Mouse (Mus musculus) adrenal gland, postnatal 36 days (tissue): ENCODE data around the gene Gpr34. TPM values are rescaled to one million over a fixed set of nuclear protein-coding genes. Genes with fewer than 3 reads are reported as not detected.
A peak's percentile ranks its signal among the peaks of the same experiment; 100 is the strongest.

Experiments used
- DNase-seq, 2 experiments: peaks; one replicate each; pipeline ENCODE4 v3.0.0; 2021; ENCODE audit warnings: mixed read lengths in 1 of 2
- long read RNA-seq, 2 experiments: library from polyadenylated mRNA; stranded (forward); transcript quantifications; one replicate each; pipeline ENCODE4 v2.0.0; 2021; ENCODE audit warnings: borderline sequencing depth in 2 of 2
- total RNA-seq, 2 experiments: library from RNA; stranded (reverse); gene quantifications; 2 replicates each; pipeline ENCODE4 v1.2.3; 2021

The Gpr34 gene
- 1 to 10 TPM in 1 of 2 experiments, under 1 TPM in 1; 0.73 to 1.3 TPM for total RNA-seq
- long read RNA-seq, experiment 1, partial matches to known transcripts: 1 of 1 reads
- long read RNA-seq, experiment 1, other reads (novel, unspliced or antisense): 0 of 1 reads
- long read RNA-seq, experiment 2: 0 reads

DNA sequence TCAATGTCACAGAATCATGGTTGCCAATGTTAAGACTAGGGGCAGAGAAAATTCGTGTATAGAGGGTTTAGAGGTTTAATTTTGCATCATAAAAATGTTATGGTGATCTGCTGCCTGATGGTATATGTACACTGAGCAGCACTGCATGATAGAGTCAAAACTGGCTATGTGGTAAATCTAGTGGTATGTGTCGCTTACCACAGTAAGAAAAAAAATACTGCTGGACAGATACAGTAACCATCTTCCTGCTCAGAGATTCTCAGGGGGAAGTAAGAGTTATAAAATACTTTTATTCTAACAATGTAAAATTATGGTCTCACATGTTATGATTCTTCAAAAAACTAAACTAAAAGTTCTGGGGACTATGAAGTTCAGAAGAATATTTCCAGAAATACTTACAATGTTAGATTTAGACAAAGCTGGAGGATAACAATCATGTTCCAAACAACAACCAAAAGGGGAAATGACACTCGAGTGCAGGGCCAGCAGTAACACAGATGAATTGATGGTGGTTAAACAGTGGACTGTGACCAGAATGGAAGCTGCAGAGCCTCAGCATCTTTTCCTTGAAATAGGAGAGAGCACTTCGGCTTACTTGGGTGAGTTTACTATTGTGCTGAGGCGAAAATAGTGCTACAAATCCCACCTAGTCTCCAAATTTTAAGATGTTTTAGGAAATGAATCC, at the start of gene Gpr34:
Gene Gpr34, plus strand, starts transcription at position 491 of the 685 bp plus-strand sequence.
- no peak for DNase-seq

DNA sequence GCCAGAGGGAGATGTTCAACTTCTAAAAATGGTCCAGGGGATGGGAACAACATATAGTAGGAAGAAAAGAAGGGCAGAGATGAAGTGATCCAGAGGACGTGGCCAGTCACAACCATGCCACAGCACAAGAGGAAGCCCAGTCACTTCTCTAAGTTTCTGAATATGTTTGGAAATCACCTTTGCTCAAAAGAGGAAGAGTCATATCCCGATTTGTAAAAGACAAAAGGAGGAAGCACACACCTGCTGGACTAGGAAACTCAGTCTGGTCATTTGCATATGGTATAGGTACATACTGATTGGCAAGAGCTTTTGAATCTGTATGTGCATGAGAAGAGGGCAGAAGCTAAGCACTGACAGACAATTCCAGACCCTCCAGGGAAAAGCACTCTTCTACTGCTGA, 32.5 kb upstream of the Gpr34 start:
- DNase-seq: no peak

DNA sequence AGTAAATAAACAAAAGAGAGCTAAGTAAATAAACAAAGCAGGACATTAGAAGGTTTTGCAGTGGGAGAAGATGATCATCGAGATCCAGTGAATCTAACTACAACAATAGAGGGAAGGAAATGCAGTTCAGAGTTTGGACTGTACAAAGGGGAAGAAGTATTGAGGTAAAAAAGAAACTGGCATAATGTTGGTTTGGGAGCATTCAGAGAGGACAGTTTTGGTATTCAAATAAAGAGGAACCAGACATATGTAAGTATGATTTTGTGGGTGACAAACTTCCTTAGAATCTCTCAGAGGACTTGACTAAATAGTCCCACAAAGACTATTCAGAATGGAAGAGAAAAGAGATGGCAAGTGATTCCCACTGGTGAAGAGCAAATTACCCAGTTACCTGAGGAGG, 31.9 kb upstream of the Gpr34 start:
- no peak for DNase-seq

DNA sequence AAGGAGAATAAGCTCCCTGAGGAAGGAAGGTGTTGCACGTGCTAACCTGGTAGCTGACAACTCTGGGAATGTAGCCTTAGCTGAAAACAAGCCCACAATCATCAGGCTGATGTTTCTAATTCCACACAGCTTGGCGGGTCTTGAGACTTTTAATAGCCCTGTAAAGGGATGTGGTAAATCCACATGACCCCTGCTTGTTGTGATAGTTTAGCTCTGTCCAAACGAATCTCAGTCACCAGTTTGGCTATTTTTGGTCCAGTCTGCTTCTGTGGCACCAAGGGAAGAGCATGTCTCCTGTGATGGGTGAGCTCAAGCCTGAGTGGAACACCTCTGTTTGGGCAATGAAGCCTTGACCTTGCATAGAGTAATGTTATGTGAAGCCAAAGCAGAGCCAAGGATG, 25.1 kb upstream of the Gpr34 start:
- no peak for DNase-seq

DNA sequence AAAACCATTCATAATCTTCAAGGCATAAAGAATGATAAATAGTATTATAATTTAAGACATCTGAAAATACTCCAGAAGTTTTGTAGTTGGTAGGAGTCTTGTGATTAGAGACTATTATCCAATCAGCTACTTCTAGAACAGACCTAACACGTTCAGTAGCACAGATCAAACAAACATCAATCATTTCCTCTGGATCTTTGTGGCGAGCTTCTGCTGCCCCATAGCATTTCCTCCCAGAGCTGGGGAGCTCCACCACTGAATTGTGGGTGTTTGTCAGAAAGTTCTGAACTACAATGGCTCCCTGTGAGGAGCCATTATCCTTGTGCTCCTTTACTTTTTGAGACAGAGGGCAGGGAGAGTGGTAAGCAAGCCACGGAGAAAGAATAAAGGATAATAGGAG, 24.1 kb upstream of the Gpr34 start:
- no peak for DNase-seq

DNA sequence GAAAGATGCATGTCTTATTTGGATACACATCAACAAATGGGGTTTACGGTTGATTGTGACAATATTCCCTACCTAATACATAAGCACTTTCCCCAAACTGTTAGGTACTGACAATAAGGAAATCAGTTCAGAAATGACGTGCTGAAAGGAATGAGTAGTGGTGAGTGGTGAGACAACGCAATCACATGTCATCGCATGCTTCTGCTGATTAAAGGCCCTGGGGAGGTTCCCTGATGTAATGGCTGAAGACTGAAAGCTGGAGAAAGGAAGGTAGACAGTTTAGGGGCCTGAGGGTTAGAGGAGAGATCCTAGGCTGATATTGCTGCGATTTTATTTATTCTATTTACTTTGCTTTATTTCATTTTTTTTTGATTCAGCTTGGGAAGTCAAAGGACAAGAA, 20.8 kb upstream of the Gpr34 start:
- no peak for DNase-seq

DNA sequence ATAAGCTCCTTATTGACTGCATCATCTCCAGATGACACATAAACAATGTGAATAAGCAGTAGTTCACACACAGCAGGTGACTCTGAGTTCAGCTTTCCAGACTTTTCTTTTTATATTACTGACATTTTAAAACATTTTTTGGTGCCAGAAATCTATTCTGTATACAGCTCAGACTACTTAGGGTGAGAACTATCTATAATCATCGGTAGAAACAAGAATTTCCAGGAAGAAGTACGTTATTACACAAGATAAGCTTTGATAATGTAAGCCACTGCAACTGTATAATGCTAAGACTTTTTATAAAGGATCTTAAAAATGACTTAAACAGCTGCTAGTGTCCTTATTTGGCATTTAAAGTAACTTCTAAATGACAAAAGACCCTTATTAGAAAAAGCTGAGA, 19.8 kb upstream of the Gpr34 start:
- no peak for DNase-seq

DNA sequence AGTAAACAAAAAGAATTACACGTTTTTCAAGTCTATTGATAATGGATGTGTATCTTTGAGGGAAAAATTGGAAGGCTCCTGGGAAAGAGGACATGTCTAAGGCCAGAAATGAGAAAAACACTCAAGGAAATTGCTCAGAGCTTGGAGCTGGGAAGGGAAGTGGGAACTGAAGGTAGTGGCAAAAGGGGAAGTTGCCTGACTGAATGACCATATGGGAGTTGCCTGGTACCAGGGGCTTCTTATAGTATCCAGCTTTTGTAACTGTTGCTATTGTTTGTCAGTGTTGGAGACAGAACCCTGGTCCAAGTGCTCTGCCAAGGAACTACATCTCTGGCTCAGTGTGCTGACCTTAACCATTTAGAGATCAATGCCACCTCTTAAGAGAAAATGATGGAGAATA, 15.2 kb upstream of the Gpr34 start:
- DNase-seq: no peak

DNA sequence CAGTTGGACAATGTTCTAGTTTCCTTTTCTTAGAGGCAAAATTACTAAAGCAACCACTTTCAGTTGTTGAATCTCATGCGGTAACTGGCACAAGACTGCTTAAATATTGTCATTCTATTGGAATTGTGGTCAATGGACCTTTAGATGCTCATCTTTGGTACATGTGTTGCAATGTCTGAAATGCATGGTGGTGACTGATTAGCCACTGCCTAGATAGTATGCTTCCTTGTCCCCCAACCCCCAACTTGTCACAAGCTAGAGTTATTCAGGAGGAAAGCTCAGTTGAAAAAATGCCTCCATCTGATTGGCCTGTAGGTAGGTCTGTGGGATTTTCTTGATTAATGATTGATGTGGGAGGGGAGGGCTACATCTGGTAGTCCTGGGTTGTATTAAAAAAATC, 14.6 kb upstream of the Gpr34 start:
- DNase-seq: no peak

DNA sequence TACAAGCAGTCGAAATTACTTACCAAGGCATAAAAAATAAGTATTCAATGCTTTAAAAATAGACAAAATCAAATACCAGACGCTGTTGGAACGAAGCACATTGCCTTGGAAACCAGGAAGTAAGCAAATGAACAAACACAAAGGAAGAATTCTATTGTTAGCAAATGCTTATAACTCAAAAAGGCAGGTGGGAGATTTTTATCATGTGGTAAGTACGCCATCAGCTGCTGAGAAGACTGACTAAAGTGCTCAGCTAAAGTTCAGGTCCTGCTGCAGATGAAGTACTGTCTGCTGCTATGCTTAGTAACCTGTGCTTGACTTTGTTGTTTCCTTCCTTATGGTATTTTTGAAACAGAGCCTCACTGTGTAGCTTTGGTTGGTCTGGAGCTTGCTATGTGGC, 13.4 kb upstream of the Gpr34 start:
- DNase-seq: no peak

DNA sequence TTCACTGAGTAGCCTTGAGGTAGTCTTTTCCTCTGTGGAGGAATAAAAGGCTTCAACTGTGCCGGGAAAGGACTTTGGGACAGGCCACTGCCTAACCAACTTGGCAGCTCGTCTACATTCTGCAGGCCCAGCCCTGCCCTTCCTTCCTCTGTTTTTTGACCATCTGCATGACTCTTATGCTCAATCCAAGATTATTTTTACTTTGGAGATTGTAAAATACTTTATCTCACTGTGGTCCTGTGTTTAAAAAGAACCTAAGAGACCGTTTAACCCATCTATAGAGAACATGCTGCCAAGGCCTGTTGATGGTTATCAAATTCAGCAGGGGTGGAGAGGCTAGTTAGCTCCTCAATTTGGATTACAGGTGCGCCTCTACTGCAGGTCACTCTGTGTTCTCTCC, 10.4 kb upstream of the Gpr34 start:
- no peak for DNase-seq

DNA sequence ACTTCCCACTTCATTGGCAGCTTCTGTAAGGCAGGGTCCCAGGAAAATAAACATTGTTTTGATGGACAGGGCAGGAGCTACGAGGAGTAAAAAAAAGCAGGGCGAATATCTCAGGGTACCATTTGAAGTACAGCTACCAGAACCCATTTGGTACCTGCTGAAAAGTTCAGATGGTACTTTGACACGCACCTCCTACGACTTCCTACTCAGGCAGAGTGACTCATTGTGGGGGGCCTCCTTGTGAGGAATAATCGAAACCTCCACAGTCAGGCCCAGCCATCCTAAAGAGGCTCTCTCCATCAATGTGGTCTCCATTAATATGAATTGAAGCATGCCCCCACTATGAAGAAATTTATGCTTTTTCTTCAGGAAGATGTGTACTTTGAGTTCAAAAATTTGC, 9.2 kb upstream of the Gpr34 start:
- no peak for DNase-seq

DNA sequence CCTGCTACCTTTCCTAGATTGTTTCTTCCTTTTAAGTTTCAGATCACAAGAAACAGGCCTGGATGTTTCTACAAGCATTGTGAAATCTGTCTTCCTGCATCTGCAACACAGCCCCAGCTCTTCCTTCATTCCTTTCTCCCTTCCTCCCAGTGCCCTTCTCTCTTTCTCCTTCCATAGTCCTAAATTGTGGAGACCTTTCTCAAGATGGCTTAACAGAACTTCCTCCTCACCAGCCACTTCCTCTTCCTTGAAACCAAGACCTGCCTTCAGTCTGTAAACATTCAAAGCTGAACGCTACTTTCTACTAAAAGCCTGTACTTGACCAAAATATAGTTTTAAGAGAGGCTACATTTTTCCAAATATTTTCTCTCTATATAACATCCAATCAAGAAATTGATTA, 4.5 kb downstream of the Gpr34 start:
- DNase-seq: no peak

DNA sequence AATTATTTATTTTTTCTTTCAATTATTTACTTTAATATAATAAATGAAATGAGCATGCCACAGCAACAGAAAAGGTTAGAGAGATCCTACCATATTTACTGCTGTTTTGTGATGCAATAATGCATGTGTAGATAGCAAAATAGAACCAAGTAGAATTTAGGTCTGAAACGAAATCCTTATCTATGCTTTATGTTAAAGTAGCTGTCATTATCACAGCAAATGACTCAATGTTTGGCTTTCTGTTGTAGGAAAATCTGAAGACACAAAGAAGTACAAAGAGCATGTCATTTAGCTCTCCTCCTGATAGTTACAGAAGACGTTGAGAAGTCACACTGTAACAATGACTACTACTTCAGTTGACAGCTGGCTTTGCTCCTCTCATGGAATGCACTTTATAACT, 7.0 kb downstream of the Gpr34 start:
- DNase-seq: no peak

DNA sequence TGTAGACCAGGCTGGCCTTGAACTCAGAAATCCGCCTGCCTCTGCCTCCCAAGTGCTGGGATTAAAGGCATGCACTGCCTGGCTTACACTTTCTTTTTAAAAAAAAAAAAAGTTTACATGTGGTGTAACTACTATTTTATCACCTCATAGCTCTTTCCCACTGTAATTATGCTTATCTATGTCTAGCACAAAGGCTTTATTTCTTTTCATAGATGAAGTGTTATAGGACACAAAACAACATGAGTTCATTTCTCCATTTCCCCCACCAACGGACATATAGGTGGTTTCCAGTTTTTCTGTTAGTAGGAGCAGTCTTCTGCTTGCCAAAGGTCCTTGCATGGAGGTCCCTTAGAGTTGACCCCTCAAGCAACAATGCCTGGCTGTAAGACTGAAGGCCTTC, 20.0 kb downstream of the Gpr34 start:
- no peak for DNase-seq

DNA sequence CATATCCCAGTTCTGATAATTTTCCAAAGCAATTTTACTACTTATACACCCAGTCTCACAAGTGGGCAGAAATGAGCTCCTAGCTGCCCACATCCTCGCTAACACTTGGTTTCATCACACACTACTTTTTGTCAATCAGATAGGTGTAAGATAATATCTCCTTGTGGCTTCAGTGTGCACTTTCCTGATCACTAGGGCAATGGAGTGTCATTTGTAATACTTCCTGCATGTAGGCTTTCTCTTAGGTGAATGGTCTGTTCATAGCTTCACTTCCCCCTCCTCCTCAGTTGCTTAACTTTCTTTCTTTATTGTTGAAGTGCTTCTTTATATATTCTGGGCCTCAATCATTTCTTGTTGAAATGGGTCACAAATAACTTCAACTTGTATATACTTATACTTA, 20.4 kb downstream of the Gpr34 start:
- DNase-seq: no peak

DNA sequence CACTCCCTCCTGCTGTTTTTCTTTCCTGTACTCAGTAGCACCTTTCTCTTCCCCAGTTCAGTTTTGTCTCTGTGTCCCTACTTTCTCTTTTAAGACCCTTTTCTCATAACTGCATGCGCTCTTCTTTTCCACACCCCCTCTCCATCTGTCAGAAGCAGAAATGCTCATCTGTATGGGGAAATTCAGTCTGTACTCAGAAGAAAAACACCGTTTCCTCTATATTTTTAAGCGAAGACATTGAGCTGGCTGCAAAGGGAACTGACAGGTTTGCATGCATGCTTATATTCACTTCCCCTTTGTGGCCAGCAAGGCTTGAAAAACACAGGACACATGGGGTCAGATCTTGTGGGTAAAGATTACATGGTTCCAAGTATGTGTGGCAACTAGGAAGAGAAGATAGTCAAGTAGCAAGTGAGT, 23.1 kb downstream of the Gpr34 start:
- DNase-seq: no peak

DNA sequence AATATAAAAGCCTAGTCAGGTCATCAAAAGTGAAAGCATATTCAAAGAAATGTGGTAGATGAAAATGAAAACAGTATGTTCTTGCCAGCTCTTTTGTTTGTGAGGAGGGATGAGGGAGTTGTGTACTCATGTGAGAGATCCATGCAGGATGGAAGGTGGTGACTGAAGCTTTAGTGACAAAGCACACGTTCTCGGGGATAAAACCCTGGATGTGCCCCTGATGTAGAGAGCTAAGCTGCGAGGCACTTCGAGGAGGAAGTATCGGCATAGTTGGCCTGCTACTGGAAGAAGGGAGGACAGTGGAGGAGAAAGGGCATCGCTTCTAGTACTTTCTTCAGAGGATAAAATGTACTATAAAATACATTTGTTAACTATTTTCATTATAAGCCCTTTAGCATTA, 24.0 kb downstream of the Gpr34 start:
- no peak for DNase-seq

DNA sequence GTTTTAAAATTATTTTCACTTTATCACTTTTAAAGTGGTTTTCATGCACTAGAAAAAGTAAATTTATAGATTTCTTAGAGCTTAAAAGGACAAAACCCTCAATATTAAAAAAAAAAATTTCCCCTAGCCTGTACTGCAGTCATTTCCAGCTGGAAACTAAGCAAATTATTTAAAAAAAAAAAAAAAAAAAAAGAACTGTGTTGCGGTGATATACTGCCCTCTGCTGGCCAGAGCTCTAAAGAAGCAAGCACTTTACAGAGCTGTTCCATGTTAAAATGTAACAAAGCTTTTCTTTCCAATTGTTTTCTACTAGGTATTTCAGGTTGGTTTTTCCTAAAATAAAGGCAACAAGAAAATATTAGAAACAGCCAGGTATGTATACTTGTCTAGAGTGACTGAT, 24.8 kb downstream of the Gpr34 start:
- peak; percentile 25 to 55 for DNase-seq

DNA sequence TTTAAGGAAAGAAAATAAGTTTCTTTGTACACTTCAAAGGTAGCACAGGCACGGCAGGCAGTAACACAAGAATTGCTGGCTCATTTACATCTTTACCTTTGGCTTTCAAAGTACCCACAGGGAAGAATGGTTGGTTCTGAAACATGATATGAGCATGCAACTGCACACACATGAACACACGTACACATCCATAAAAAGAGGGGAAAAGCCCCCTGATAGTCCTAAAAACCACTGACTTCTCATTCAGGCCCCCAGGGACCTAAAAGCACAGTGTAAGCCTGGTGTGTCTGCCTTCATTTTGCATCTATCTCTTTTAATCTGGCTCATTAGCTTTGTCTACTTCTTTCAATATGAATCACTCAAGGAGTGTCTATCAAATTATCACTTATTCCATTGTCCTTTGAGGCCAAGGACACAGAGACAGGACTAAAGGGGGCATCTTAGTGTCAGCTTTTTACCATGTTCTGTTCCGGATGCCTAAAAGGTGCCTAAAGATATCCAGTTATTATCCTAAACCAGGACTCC, 26.8 kb downstream of the Gpr34 start:
- DNase-seq: no peak

DNA sequence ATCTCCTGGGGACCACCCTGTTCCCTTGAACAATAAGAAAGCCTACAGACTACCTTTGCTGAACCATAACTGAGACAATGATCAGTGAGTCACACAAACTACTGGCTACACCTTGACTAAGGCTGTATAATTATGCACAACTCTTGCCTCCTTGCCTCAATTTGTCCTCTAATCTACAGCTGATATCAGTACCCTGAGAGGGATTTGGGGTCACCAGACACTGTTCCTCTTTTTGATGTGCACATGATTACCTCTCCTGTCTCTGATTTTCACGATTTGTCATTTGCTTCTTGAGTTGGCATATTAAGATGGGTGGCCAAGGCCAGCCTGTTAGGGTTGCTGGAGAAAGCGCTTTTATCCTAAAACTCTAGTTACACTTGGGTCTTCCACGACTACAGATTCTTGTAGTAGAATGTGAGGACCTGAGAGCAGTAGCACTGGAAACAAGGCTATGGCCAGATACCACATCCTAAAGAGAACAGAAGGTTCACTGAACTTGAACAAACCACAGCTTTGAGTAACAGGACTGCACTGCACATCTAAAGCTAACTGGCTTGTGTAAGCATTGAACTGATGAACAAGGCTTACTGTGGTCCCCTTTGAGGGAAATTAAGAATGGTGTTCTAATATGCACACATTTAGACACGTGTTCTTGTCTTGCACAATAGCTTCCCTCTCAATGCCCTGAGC, 27.5 kb downstream of the Gpr34 start:
- DNase-seq: no peak

DNA sequence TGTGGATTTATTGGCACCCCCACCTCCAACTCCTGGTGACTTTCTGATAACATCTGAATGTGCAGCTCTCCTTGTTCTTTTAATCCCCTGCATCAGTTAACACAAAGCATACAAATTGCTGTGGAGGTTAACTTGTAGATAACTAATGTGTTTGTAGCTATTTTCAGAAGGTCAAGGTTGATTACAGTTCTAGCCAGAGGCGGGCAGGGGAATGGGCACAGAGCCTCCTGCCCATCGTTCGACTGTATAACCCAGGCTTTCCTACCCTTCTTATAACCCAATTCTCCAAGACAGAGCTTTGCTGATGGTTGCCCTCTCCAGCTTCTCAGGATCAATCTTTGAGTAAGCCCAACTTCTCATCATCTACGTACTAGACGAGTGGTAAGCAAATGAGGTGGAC, 29.2 kb downstream of the Gpr34 start, which contains the start of gene Gpr82:
Gene Gpr82, plus strand, starts transcription at position 301 of the 400 bp plus-strand sequence.
- DNase-seq: no peak

DNA sequence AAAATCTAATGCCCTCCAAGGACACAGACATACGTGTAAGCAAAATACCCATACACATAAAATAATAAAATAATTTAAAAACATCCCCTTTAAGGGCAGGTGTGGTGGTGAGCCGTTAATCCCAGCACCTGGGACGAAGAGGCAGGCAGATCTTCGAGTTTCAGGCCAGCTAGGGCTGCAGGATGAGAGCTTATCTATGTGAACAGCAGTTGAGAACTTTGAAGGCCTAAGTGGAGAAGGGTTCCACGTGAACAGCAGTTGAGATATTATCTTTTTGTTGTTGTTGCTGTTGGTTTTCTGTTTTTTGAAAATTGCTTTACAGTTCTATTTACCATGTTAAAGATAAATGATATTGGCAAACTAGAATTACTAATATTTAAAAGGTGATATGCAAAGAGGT, 37.0 kb downstream of the Gpr34 start:
- no peak for DNase-seq

DNA sequence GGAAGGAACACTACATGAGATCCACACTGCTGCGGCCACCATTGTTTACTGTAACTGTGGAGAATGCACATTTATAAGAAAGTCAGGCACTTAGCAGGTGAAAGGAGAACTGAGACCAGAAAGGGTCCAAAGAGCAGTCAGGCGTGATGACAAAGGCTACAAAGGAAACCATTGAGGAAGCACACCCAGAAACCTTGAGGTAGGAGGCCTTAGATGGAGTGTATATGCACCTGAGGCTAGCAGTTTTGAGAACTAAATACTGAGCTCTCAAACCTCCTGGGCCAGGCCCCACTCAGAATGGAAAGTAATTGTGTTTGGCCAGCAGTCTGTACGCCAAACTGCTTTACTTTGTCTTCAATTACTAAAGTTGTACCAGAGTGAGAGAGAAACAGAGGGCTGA, 38.5 kb downstream of the Gpr34 start:
- DNase-seq: no peak
